Mouse (Mus musculus) hindlimb bud, embryonic 11.5 days (tissue): ENCODE results near the gene Meioc.

Experiments
- DNase-seq: peaks from one replicate; pipeline ENCODE4 v3.0.0-alpha.2; 2012; ENCODE audit warnings: low read depth, low spot score; ENCODE audit errors: extremely low spot score

Meioc gene

GRCm38 (mm10) chr11:102663416-102663815 is at the start of gene Meioc:
TSS of gene Meioc (plus strand) at chr11:102663716.
- no peak for DNase-seq

- DNase-seq, result no peak
Measured at GRCm38 (mm10) chr11:102619449-102619848, 44.1 kb upstream of the Meioc start.

- DNase-seq, result no peak
Measured at GRCm38 (mm10) chr11:102623876-102624789, 39.4 kb upstream of the Meioc start.

- no peak for DNase-seq
Measured at GRCm38 (mm10) chr11:102624888-102625407, 38.6 kb upstream of the Meioc start.

- DNase-seq, result no peak
Measured at GRCm38 (mm10) chr11:102627171-102627931, 36.2 kb upstream of the Meioc start.

- DNase-seq, result no peak
Measured at GRCm38 (mm10) chr11:102628529-102628928, 35.0 kb upstream of the Meioc start.

GRCm38 (mm10) chr11:102629375-102629774 is 34.1 kb upstream of the Meioc start:
- no peak for DNase-seq

GRCm38 (mm10) chr11:102630731-102631130 is 32.8 kb upstream of the Meioc start:
- no peak for DNase-seq

- DNase-seq, result no peak
Measured at GRCm38 (mm10) chr11:102631203-102631602, 32.3 kb upstream of the Meioc start.

GRCm38 (mm10) chr11:102632725-102633124 is 30.8 kb upstream of the Meioc start:
- DNase-seq, result no peak

- no peak for DNase-seq
Measured at GRCm38 (mm10) chr11:102633379-102633778, 30.1 kb upstream of the Meioc start.

GRCm38 (mm10) chr11:102636887-102637286 is 26.6 kb upstream of the Meioc start:
- DNase-seq, result no peak

- DNase-seq, result no peak
Measured at GRCm38 (mm10) chr11:102643891-102644382, 19.6 kb upstream of the Meioc start.

- DNase-seq, result no peak
Measured at GRCm38 (mm10) chr11:102646226-102646625, 17.3 kb upstream of the Meioc start.

GRCm38 (mm10) chr11:102647885-102648284 is 15.6 kb upstream of the Meioc start:
- DNase-seq, result no peak

- DNase-seq, result no peak
Measured at GRCm38 (mm10) chr11:102651381-102651780, 12.1 kb upstream of the Meioc start.

GRCm38 (mm10) chr11:102652844-102653243 is 10.7 kb upstream of the Meioc start:
- no peak for DNase-seq

- no peak for DNase-seq
Measured at GRCm38 (mm10) chr11:102655888-102656287, 7.6 kb upstream of the Meioc start.

GRCm38 (mm10) chr11:102656326-102656926 is 7.1 kb upstream of the Meioc start:
- no peak for DNase-seq

- DNase-seq, result no peak
Measured at GRCm38 (mm10) chr11:102656931-102657330, 6.6 kb upstream of the Meioc start.

- no peak for DNase-seq
Measured at GRCm38 (mm10) chr11:102665151-102665550, 1.6 kb downstream of the Meioc start.
